Mouse (Mus musculus): ENCODE measurements around the gene Mfsd6l.

DNA sequence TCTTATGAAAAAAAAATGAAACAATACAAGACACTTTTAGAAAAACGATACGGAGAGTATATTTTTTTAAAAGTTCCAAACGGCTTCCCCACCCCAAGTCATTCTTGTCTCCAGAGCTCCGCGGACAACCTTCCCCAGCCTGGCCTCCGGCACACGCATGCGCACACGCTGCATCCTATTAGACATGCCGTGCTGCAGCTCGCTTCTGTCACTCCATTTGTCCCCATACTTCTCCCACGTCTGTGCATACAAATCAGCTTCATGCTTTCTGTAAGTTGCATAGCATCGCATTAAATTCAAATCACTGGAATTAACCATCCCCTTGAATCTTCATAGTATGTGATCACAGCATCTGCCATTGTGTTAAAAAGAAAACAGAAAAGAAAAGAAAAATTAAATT is 27.2 kb downstream of the Mfsd6l start:
- TF ChIP-seq ZNF384 (IDR thresholded peaks at IDR 0.05; ENCODE audit: low read depth, low read length): no peak
- no peak for TF ChIP-seq HCFC1 (IDR thresholded peaks at IDR 0.05; ENCODE audit: borderline replicate concordance, insufficient read depth, low read length)
- no peak for TF ChIP-seq CHD2 (IDR thresholded peaks at IDR 0.05; ENCODE audit: low read depth, low read length)
- TF ChIP-seq ZC3H11A (IDR thresholded peaks at IDR 0.05; ENCODE audit: borderline replicate concordance, low read depth, low read length): no peak
- TF ChIP-seq MAFK (IDR thresholded peaks at IDR 0.05; ENCODE audit: insufficient read depth, low read depth, low read length): no peak
